Mouse (Mus musculus): ENCODE data around the gene Kif1b.

- TF ChIP-seq POLR2A (IDR thresholded peaks at IDR 0.05; ENCODE audit: low read depth, low read length) (no peak), CTCF (IDR thresholded peaks at IDR 0.05; ENCODE audit: extremely low read depth, insufficient read length, insufficient replicate concordance, low read depth, low read length) (no peak)
Observed at GRCm38 (mm10) chr4:149270541-149270940, 37.0 kb downstream of the Kif1b start.
